Mouse (Mus musculus): ENCODE results near the gene Hsp90aa1. TPM values are rescaled to one million over a fixed set of nuclear protein-coding genes. Genes with fewer than 3 reads are reported as not detected.

Hsp90aa1 gene
- polyA plus RNA-seq, 1 experiment, result 40.7 TPM

GRCm38 (mm10) chr12:110699171-110699547 is 3.4 kb downstream of the Hsp90aa1 start:
- TF ChIP-seq POLR2A (IDR thresholded peaks at IDR 0.05; ENCODE audit: low read depth, low read length), result no peak
- no peak for TF ChIP-seq CTCF (IDR thresholded peaks at IDR 0.05; ENCODE audit: extremely low read depth, insufficient read depth, insufficient read length, insufficient replicate concordance)
- Histone ChIP-seq H3K4me3 (ENCODE audit: extremely low read depth, insufficient read depth, insufficient read length) (no peak overlapping the region), H3K4me1 (ENCODE audit: control insufficient read depth, insufficient read depth, insufficient read length) (peaks cover 10% of the 10 kb centered on the region; the same call in 1 of the 2 replicates), H3K27me3 (ENCODE audit: control insufficient read depth, insufficient read depth, low read length) (no peaks in the 10 kb centered on the region), H3K36me3 (ENCODE audit: control insufficient read depth, insufficient read depth, low read length) (peaks cover 6% of the 10 kb centered on the region), H3K27ac (ENCODE audit: insufficient read depth, low read length) (no peak overlapping the region; the same call in 1 of the 2 replicates)
- WGBS, result 36% methylated on average over 2 of the region's 2 CpGs
- no peak for DNase-seq (ENCODE audit: low read depth in 1 of 2, low spot score in 2 of 2)

GRCm38 (mm10) chr12:110698523-110699170 is 3.9 kb downstream of the Hsp90aa1 start:
- peak overlapping the region; percentile 33; the same call in 1 of the 2 replicates for H3K27ac ChIP-seq (ENCODE audit: insufficient read depth, low read length)
- no peak overlapping the region for H3K4me3 ChIP-seq (ENCODE audit: extremely low read depth, insufficient read depth, insufficient read length)
- peaks cover 6% of the 10 kb centered on the region for H3K36me3 ChIP-seq (ENCODE audit: control insufficient read depth, insufficient read depth, low read length)
- peaks cover 10% of the 10 kb centered on the region; the same call in 1 of the 2 replicates for H3K4me1 ChIP-seq (ENCODE audit: control insufficient read depth, insufficient read depth, insufficient read length)
- DNase-seq (ENCODE audit: low read depth in 1 of 2, low spot score in 2 of 2), result no peak
- TF ChIP-seq CTCF (IDR thresholded peaks at IDR 0.05; ENCODE audit: extremely low read depth, insufficient read depth, insufficient read length, insufficient replicate concordance) (no peak), POLR2A (IDR thresholded peaks at IDR 0.05; ENCODE audit: low read depth, low read length) (no peak)
- H3K27me3 ChIP-seq (ENCODE audit: control insufficient read depth, insufficient read depth, low read length), result no peaks in the 10 kb centered on the region
- 23% methylated on average over 15 of the region's 15 CpGs for WGBS

- no peaks in the 10 kb centered on the region for H3K27me3 ChIP-seq (ENCODE audit: control insufficient read depth, insufficient read depth, low read length)
- TF ChIP-seq CTCF (IDR thresholded peaks at IDR 0.05; ENCODE audit: extremely low read depth, insufficient read depth, insufficient read length, insufficient replicate concordance) (no peak), POLR2A (IDR thresholded peaks at IDR 0.05; ENCODE audit: low read depth, low read length) (no peak)
- peaks cover 10% of the 10 kb centered on the region; the same call in 1 of the 2 replicates for H3K4me1 ChIP-seq (ENCODE audit: control insufficient read depth, insufficient read depth, insufficient read length)
- DNase-seq (ENCODE audit: low read depth in 1 of 2, low spot score in 2 of 2), result no peak
- 65% methylated on average over 1 of the region's 1 CpGs for WGBS
- no peak overlapping the region for H3K4me3 ChIP-seq (ENCODE audit: extremely low read depth, insufficient read depth, insufficient read length)
- H3K36me3 ChIP-seq (ENCODE audit: control insufficient read depth, insufficient read depth, low read length), result peaks cover 7% of the 10 kb centered on the region
- H3K27ac ChIP-seq (ENCODE audit: insufficient read depth, low read length), result no peak overlapping the region
These were observed 4.4 kb downstream of the Hsp90aa1 start for GRCm38 (mm10) chr12:110698080-110698479.

GRCm38 (mm10) chr12:110697457-110697856 is 5.1 kb downstream of the Hsp90aa1 start:
- Histone ChIP-seq H3K4me3 (ENCODE audit: extremely low read depth, insufficient read depth, insufficient read length) (no peak overlapping the region), H3K27ac (ENCODE audit: insufficient read depth, low read length) (no peak overlapping the region), H3K36me3 (ENCODE audit: control insufficient read depth, insufficient read depth, low read length) (peaks cover 7% of the 10 kb centered on the region), H3K4me1 (ENCODE audit: control insufficient read depth, insufficient read depth, insufficient read length) (peaks cover 10% of the 10 kb centered on the region; the same call in 1 of the 2 replicates), H3K27me3 (ENCODE audit: control insufficient read depth, insufficient read depth, low read length) (no peaks in the 10 kb centered on the region)
- WGBS, result 68% methylated on average over 5 of the region's 5 CpGs
- TF ChIP-seq CTCF (IDR thresholded peaks at IDR 0.05; ENCODE audit: extremely low read depth, insufficient read depth, insufficient read length, insufficient replicate concordance), result no peak
- no peak for TF ChIP-seq POLR2A (IDR thresholded peaks at IDR 0.05; ENCODE audit: low read depth, low read length)
- no peak for DNase-seq (ENCODE audit: low read depth in 1 of 2, low spot score in 2 of 2)

GRCm38 (mm10) chr12:110696975-110697400 is 5.5 kb downstream of the Hsp90aa1 start:
- H3K27ac ChIP-seq (ENCODE audit: insufficient read depth, low read length), result peak overlapping the region; percentile 73
- DNase-seq (ENCODE audit: low read depth in 1 of 2, low spot score in 2 of 2), result no peak
- WGBS, result 52% methylated on average over 9 of the region's 9 CpGs
- peaks cover 8% of the 10 kb centered on the region for H3K36me3 ChIP-seq (ENCODE audit: control insufficient read depth, insufficient read depth, low read length)
- no peak for TF ChIP-seq CTCF (IDR thresholded peaks at IDR 0.05; ENCODE audit: extremely low read depth, insufficient read depth, insufficient read length, insufficient replicate concordance)
- no peak for TF ChIP-seq POLR2A (IDR thresholded peaks at IDR 0.05; ENCODE audit: low read depth, low read length)
- peaks cover 10% of the 10 kb centered on the region; the same call in 1 of the 2 replicates for H3K4me1 ChIP-seq (ENCODE audit: control insufficient read depth, insufficient read depth, insufficient read length)
- H3K4me3 ChIP-seq (ENCODE audit: extremely low read depth, insufficient read depth, insufficient read length), result peak overlapping the region; percentile 61
- H3K27me3 ChIP-seq (ENCODE audit: control insufficient read depth, insufficient read depth, low read length), result no peaks in the 10 kb centered on the region

GRCm38 (mm10) chr12:110696173-110696974 is 6.2 kb downstream of the Hsp90aa1 start:
- Histone ChIP-seq H3K4me1 (ENCODE audit: control insufficient read depth, insufficient read depth, insufficient read length) (peaks cover 10% of the 10 kb centered on the region; the same call in 1 of the 2 replicates), H3K27me3 (ENCODE audit: control insufficient read depth, insufficient read depth, low read length) (no peaks in the 10 kb centered on the region), H3K27ac (ENCODE audit: insufficient read depth, low read length) (peak overlapping the region; percentile 93), H3K36me3 (ENCODE audit: control insufficient read depth, insufficient read depth, low read length) (peaks cover 14% of the 10 kb centered on the region), H3K4me3 (ENCODE audit: extremely low read depth, insufficient read depth, insufficient read length) (peak overlapping the region; percentile 77)
- WGBS, result under 1% methylated on average over 85 of the region's 89 CpGs
- TF ChIP-seq CTCF (IDR thresholded peaks at IDR 0.05; ENCODE audit: extremely low read depth, insufficient read depth, insufficient read length, insufficient replicate concordance) (no peak), POLR2A (IDR thresholded peaks at IDR 0.05; ENCODE audit: low read depth, low read length) (peak; percentile 98)
- DNase-seq (ENCODE audit: low read depth in 1 of 2, low spot score in 2 of 2), result peak; percentile 91 to 97

Data from spleen, adult 2 months (tissue).